Mouse (Mus musculus) liver, adult 10 weeks (tissue): ENCODE measurements around the gene 4933434E20Rik. TPM values are rescaled to one million over a fixed set of nuclear protein-coding genes. Genes with fewer than 3 reads are reported as not detected.

Experiments
- polyA plus RNA-seq: library from polyadenylated mRNA; stranded (reverse); fragments of 350-450 nt; fragmentation: Illumina TruSeq; extraction: RNeasy Lipid Tissue Mini Kit (QIAGEN cat#74804); gene quantifications from one replicate; pipeline ENCODE4 v1.2.3, GENCODE M21; 2014; ENCODE audit warnings: low read depth, low replicate concordance

Gene 4933434E20Rik
- polyA plus RNA-seq = 60.0 TPM

DNA sequence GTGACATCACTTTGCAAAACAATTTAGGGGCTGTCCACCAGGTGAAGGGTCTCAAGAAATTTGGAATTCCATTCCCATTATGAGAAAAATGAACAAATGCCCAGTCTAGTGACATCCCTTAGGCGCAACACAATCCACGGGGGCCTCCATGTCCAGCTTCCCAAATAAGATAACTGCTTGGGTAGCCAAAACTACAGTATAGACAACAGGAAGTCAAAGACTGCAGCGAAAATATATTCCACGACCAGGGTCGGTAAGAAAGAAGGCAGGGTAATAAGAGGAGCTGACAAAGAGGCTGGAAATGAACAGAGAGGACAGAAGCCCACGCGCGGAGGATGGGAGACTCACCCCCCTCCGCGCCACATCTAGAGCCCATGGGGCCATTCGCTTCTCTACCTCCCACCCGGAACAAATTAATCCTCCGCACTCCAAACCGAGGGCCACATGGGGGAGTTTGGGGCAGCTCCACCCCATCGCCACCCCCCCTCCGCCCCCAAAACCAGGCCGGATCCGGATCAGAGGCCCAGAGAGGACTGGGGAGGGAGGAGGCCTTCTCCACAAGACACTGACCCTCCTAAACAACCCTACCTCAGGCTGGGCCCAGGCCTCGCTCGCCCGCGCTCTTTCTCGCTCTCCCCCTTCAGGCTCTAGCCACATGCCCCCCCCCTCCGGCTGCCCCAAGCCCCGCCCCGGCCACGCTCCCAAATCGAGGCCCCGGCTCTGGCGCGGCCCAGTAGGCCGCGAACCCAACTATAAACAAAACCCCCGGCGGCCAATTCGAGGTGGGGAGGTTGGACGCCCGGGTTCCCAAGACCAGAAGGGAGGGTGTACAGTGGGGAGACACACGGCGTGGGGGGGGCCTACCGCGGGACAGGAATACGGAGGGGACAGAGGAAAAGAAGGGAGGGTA lies at the start of gene 4933434E20Rik:
4933434E20Rik (plus strand) TSS at position 196 of the 910 bp plus-strand sequence.

GRCm38 (mm10) chr3:90052351-90053241 lies 1.2 kb downstream of the 4933434E20Rik start, which contains the start of gene Ubap2l:
Gene Ubap2l, minus strand, starts transcription at chr3:90052628.

DNA sequence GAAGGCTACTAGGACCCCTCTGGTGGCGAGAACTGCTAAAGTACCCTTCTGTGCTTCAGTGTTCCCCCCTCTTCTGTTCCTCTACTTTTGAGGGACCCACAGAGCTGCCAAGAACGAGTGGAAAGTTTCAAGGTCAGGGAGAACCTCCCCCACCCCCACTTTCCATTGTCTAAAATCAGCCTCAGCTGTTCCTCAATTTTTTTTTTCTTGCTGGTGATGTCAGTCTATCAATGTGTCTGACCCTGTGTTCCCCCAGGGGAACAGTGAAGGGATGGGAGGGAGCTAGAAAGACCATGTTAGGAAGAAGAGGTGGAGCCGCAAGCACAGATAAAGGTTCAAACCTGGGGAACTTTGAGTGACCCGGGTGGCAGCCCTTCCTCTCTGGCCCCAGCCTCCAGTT lies 20.9 kb downstream of the 4933434E20Rik start, which contains the start of gene Tpm3:
Tpm3 (plus strand) TSS at position 356 of the 400 bp plus-strand sequence.

GRCm38 (mm10) chr3:90103938-90104337 lies 52.5 kb downstream of the 4933434E20Rik start, which contains the start of gene Nup210l:
Gene Nup210l, plus strand, starts transcription at chr3:90104132.

Other genes starting within 250 kb of the 4933434E20Rik start
- gene She, start 220.3 kb upstream of the 4933434E20Rik start, polyA plus RNA-seq = 2.3 TPM
- gene Il6ra, start 138.4 kb upstream of the 4933434E20Rik start, polyA plus RNA-seq = 8.3 TPM
- 0.90 TPM for gene Atp8b2, start 88.1 kb upstream of the 4933434E20Rik start, polyA plus RNA-seq
- gene Hax1, start 52.9 kb upstream of the 4933434E20Rik start, polyA plus RNA-seq = 68.6 TPM
- 36.7 TPM for gene Ubap2l, start 992 bp downstream of the 4933434E20Rik start, polyA plus RNA-seq
- 75.3 TPM for gene Tpm3, start 21.0 kb downstream of the 4933434E20Rik start, polyA plus RNA-seq
- not detected for gene Nup210l, start 52.5 kb downstream of the 4933434E20Rik start, polyA plus RNA-seq
- gene Rps27, start 162.0 kb downstream of the 4933434E20Rik start, polyA plus RNA-seq = 676 TPM
- 3.8 TPM for gene Rab13, start 162.1 kb downstream of the 4933434E20Rik start, polyA plus RNA-seq
- gene Jtb, start 180.0 kb downstream of the 4933434E20Rik start, polyA plus RNA-seq = 93.3 TPM
- gene Creb3l4, start 191.9 kb downstream of the 4933434E20Rik start, polyA plus RNA-seq = not detected
- 57.5 TPM for gene Slc39a1, start 196.5 kb downstream of the 4933434E20Rik start, polyA plus RNA-seq
- gene Crtc2, start 202.5 kb downstream of the 4933434E20Rik start, polyA plus RNA-seq = 12.9 TPM
- gene Dennd4b, start 213.5 kb downstream of the 4933434E20Rik start, polyA plus RNA-seq = 0.87 TPM
- gene Gatad2b, start 241.5 kb downstream of the 4933434E20Rik start, polyA plus RNA-seq = 13.4 TPM